Mouse (Mus musculus): ENCODE measurements around the gene Krt88.

- TF ChIP-seq EP300 (IDR thresholded peaks at IDR 0.05; ENCODE audit: low read depth) (no peak), CTCF (IDR thresholded peaks at IDR 0.05; ENCODE audit: low read depth) (no peak)
Observed at GRCm38 (mm10) chr15:101469093-101469492, 21.5 kb downstream of the Krt88 start.

Data from heart, postnatal 0 days (tissue).